18 mouse cellular contexts compared by ENCODE assay signal in the genomic region with DNA sequence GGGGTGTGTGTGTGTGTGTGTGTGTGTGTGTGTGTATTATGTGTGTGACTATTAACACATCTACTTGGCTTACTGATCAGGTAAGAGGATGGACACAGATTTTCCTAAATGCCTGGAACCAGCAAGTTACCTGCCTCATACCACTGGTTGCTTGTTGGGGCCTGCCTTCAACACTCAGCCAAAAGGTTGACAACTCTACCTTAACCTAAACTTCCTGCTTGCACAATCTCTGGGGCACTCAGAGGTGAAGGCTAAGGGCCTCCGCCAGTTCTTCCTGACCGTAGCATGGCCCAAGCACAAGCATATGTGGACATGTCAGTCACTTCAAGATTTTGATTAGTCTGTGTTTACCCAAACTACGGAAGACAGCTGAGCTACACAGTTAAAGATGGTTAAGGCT. TPM values are rescaled to one million over a fixed set of nuclear protein-coding genes. Genes with fewer than 3 reads are reported as not detected.
DNase-seq lines count a peak whose midpoint lies in the region.
"Had no signal": no experiment of that assay in that cellular context is flagged by ENCODE, and none has a peak within 500 bp of the region (broad histone marks: within the 10 kb centered on the region; RNA-seq: fewer than 3 reads in every experiment).

No protein-coding gene starts in this region.

- peak; percentile 16 for DNase-seq in lung, postnatal 36 days
- no peak for DNase-seq in lung, postnatal 4 days
- DNase-seq in urinary bladder, postnatal 14 days (ENCODE audit: low spot score): peak; percentile 58
- DNase-seq in urinary bladder, adult 2 months (ENCODE audit: low spot score): no peak
- DNase-seq in fat pad, adult 2 months (ENCODE audit: extremely low read depth, low read depth, low spot score): peak; percentile 80
- DNase-seq in adrenal gland, adult 8-10 months: no peak
- DNase-seq in cerebellum, adult 8-10 months: no peak
- DNase-seq: adrenal gland, adult 2 months; cerebellum, adult 9-10 months; cerebellum, postnatal 36 days; gastrocnemius, postnatal 25 days; heart, adult 11 months; heart, postnatal 36 days; kidney, postnatal 14 days; layer of hippocampus, adult 9-11 months; right cerebral cortex, postnatal 25 days; spleen, adult 18-20 months; thymus, postnatal 14 days had no signal

RNA-seq across cellular contexts. Expression of a gene that starts 1.4 kb away (rescaled TPM):
- polyA plus RNA-seq in urinary bladder, adult 2 months (2012; rRNA removed): 26.5 and 33.8 TPM in 2 replicates
- total RNA-seq in adrenal gland, adult 8-10 months (2022): 100 to 1,000 TPM in 3 of 4 experiments, 10 to 100 TPM in 1; 85.1 to 269 (median 187) TPM

Comparison
In these comparisons a context has a peak if more than half of its experiments do, and no peak if none do; other contexts are left out.
1. DNase-seq: peak in lung, postnatal 36 days (single experiment), urinary bladder, postnatal 14 days (single experiment) and fat pad, adult 2 months (single experiment); none in lung, postnatal 4 days (0 of 2), urinary bladder, adult 2 months (single experiment), adrenal gland, adult 8-10 months (single experiment) and cerebellum, adult 8-10 months (single experiment).